Mouse (Mus musculus) cerebellum, adult 18-20 months (tissue): ENCODE results near the gene Xrcc3.

Experiments
- DNase-seq, 2 experiments: peaks; one replicate each; pipeline ENCODE4 v3.0.0; 2021

The Xrcc3 gene

DNA sequence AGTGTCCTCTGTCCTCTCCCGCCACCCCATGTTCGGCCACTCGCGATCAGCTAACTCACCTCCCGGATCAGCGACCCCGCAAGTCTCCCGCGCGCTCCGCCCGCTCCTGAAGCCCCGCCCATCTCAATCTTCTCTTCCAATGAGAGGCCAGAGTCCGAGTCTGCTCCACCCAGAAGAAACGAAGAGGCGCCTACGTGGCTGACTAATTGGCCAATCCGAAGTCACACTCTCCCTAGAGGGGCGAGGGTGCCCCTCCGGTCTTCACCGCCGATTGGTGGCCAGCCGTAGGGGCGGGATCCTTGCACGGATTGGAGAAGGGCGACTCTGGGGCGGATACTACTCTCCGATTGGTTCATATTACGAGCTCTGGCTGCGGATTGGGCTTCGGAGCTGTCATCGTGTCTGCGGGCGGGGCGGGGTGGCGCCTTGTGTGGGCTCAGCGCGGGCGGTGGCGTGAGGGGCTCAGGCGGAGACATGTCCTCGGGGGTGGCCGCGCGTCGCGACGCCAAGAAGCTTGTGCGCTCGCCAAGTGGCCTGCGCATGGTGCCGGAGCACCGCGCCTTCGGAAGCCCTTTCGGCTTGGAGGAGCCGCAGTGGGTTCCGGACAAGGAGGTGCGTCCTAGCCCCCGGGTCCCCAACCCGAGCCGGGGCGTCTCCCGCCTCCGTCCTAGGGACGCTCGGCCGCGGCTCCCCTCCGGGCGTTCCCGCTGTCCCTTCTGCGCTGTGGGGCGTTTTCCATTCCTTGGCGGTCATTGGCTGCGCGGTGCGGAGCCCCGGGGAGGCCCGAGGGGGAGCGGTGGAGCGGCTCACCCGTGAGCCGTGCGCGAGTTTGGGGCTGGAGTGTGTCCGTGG is at the start of gene Xrcc3, which contains the start of gene Zfyve21:
Xrcc3 (minus strand) TSS at position 108 of the 852 bp plus-strand sequence.
Zfyve21 (plus strand) TSS at position 405 of the 852 bp plus-strand sequence.
- DNase-seq, result peak; percentile 94 to 99

DNA sequence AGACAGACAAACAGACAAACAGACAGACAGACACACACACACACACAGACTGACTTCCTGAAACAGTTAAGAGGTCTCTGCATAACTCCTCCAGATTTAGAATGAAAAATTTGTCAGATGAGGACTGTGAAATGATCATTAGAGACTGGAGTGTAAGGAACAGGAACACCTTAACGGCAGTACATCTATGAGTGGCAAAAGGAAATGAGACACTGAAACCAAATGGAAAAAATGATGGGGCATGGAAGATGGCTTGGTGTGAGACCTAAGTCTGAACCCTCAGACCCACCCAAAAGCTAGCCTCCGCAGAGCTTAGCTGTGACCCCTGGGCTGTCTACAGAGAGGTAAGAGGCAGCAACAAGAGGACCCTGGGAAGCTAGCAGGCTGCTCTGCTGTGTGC is 41.8 kb upstream of the Xrcc3 start:
- no peak for DNase-seq

DNA sequence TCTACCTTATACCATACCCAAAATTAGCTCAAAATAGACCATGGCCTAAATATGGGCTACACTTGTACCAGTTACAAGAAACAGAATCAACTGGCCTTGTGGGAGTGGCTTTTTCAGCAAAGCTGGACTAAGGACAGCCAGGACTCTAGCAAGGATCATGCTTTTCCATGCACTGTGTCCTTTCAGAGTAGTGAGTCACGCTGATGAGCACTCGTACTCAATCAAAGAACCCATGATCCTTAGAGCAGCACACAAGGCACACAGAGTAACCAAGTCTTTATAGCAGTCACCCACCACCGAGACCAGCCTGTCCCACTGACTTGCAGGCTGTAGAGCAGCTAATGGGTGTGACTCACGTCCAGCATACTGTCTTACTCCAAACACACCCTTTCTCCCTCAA is 39.9 kb upstream of the Xrcc3 start:
- DNase-seq, result no peak

DNA sequence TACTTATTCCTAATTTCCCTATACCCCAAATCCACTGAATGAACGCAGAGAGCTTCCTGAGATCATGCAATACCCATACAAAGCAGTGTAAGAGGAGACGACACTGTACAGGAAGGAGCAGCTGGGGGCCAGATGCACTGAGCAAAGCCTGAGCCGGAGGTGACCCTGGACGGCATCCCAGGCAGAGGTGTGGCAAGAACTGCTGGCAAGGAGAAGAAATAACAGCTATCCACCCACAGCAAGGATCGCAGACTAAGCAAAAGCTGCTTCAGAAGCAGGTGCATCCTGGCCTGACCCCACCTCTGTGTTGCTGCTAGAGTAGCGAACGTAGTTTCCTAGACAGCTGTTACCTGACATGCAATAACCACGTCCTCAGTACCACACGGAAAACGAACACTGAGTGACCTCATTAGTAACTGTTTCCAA is 39.4 kb upstream of the Xrcc3 start:
- no peak for DNase-seq

DNA sequence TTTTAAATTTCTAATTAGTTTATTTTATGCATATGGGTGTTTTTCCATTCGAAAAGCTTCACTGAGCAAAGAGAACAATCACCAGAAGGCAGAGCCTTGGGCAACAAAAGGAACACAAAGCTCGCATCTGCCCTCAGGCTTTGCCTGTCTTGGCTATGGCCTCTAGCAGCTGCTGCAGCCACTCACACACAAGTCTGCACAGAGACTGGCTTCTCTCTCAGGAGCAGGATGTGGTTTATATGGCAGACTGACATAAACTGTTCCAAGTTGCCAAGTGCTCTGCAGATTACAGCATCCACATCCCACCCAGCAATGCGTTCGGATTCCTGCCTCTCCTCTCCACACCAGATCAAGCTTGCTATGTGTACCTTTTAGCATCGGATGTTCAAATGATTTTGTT is 38.1 kb upstream of the Xrcc3 start:
- no peak for DNase-seq

DNA sequence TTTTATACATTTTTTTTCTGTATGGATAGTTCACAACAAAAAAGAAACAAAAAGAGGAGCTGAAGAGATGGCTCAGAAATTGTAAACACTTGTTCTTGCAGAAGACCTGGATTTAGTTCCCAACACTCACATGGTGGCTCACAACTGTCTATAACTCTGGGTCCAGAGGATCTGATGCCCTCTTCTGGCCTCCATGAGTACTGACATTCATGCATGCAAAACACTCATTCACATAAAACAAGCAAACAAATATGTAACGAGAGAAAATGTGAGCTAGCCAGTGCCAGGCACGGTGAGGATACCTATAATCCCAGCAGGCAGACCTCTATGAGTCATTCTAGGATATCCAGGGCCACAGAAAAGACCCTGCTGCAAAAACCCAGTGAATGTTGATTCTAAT is 37.6 kb upstream of the Xrcc3 start:
- DNase-seq, result no peak

DNA sequence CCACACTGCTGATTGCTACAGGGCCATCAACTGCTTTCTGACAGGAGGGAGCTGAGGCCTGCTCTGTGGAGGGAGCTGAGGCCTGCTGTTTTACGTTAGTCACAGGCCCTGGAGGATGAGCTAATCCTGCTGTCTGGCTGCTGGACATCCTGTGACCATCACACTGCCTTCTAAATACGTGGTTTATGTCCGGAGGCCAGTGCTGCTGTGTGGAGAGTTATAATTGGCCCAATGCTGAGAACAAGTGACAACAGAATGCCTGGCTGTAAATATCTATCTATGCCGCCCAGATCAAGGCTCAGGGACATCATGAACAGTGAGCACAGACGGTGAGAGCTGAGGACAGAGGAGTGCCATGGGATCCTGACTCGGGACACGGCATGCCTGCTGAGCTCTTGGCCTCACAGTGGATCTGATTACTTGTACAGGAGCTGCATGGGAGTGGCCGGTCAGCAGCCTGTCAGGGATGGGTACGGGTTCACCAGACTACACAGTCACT is 34.7 kb upstream of the Xrcc3 start:
- peak; percentile 51 to 58 for DNase-seq

DNA sequence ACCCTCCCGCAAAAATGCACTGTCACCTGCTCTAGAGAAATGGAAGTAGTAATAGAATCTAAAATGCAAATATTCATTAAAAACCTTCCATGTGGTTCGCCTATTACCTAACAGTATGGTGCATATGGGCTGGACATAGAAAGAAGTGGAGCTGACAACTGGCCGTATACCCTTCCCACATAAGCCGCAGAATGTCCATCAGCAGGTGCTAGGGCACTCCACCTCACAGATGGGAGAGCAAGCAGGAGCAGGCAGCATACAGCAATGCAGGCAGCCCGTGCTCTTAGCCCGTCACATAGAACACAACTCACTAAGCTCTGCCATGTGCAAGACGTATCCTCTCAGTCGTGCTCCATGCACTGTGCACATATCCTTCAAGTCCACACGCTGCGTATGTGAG is 33.1 kb upstream of the Xrcc3 start:
- no peak for DNase-seq

DNA sequence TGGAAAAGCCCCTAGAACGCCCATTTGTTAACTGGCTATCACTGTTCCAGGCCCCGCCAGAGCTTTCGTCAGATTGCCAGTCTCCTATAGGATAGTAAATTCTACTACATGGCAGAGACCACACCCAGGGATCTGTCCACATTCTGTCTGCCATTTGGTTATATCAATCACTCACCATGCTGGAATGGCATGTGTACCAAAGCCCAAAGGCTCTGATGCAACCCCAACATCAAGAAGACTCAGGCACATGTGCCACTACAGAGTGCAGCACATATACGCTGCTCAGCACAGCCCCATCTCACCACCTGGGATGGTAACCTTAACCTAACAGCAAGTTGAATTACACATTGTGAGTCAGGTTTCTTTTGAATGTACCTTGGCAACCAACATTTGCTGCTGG is 32.3 kb upstream of the Xrcc3 start:
- DNase-seq, result no peak

DNA sequence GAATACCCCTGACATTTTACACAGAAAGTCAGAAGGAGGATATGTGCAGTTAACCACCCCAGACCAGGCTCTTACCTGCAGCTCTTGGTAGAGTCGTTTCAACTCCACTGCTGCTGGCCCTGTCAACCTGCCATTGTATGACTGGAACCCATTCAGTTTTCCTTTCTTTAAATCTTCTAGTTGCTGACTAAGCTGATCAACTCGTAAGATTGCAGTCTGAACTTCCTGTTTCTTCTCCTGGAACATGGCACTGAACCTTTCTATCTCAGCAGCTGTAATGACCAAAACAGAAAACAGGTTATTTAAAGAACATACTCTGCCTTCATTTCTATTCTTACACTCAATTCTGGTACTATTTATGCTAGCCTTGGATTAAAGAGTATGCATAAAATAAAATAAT is 29.8 kb upstream of the Xrcc3 start:
- no peak for DNase-seq

DNA sequence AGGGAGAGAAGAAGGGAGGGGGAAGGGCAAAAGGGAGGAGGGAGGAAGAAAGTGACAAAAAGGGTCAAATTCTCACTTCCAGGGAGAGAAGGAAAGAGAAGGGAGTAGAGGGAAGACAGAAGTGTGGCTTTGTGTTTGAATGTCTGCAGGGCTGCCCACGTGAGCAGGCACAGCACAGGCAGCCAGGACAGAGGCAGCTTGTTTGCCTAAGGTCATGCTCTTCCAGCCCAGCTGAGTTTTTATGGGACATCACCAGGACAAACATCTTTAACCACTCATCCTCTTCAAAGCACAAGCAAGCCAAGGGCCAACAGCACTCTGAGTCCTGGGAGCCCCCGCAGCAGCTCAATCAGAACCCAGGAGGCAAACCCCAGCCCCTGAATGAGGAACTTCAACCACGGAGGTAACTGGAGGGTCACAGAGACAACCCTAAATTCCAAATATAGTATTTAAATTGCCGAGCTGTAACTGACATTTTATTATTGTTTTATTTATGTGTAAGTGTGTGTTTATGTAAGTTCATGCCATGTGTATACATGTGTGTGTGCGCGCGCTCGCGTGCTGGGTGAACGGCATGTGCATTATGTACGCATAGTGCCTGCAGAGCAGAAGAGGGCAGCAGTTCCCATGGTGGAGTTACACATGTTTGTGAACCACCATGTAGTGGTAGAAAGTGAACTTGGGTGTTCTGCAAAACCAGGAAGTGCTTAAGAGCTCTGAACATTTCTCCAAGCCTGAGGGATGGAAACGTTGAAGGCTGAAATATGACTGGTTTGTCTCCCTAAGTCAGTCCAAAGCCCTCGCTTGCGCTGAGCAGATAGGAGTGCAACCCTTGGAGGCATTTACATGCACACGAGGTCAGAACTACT is 29.1 kb upstream of the Xrcc3 start:
- DNase-seq, result no peak

DNA sequence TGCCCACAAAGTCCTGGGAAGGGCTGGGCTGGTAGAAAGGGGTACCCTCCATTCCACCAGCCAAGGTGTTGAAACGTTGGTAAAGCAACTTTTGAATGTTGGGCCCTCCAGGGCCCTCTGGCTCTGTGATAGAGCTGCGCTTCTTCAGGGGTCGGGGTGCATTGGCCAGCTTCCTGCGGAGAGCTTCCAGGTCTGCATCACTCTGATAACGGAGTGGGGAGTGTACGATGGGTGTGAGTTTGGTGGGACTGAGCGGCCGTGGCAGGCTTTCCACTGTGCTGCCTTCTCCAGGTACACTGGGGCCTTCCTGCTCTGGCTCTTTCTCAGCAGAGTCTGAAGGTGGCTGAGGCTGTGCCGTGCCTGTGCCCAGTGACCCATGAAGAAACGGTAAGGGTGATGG is 19.8 kb upstream of the Xrcc3 start:
- DNase-seq, result no peak

DNA sequence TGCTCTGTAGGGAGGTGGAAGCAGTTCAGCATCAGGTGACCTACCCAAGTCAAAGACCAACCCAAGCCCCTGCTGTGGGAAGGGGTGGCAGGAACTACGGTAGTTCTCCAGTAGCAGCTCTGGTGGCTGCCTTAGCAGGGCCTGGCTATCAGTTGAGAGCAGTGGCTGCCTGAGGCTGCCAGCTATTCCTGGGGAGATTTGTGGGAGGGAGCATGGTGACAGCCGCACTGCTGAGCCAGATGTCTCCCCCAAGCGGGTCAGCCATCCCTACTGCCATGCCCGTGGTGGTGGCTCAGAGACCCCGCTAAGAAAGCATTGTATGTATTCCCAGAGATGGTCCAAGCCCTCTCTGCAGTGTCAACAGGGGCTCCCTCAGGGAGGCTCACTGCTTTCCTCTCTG is 19.0 kb upstream of the Xrcc3 start:
- no peak for DNase-seq

DNA sequence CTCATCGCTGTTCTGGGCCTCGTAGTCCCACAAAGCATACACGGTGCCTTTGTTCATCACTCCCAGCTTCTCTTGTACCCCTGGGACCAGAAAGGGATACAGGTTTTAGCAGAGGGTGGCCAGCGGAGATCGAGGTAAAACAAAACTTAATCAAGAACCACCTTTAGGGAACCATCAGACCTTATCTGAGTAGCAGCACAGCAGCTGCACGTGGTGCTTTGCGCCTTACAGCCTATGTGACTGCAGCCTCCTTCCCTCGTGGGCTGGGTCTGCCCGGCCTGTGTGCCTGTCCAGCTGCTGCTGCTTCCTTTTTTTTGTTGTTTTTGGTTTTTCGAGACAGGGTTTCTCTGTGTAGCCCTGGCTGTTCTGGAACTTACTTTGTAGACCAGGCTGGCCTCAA is 16.7 kb upstream of the Xrcc3 start:
- no peak for DNase-seq

DNA sequence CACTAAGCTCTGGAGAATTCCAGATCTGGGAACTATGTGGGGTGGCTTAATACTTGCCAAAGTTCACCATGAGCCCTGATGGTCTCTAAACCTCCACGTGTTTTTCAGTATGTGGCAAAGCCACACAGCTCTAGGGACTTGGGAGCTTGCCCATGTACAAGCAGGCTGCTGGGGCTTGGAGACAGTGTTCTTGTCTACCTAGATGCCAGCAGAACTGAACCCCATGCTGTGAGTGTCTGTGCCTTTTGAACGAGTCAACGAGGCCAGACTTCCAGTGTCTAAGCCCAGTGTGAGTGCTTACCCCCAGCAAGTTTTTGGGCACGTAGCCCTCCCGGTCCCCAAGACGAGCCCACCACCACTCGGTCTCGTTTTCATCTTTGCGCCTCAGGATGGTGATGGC is 16.3 kb upstream of the Xrcc3 start:
- peak; percentile 55 to 76 for DNase-seq

DNA sequence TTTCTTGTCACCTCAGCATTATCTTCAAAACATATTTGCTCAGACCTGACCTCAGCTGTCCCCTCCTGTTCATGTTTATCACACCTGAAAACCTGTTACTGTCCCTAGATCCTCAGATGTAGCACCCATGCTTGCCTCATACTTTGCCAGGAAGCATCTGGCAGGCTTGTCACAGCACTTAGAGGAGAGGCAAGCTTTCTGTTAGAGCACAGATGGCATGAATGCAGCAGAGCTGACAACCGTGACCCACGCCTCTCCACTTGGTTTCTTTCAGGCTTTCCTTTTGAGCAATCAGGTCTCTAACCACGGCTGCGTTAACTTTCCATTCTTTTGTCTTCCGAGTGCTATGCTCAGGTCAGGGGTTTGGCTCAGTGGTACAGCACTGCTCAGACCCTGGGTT is 15.8 kb upstream of the Xrcc3 start:
- no peak for DNase-seq

DNA sequence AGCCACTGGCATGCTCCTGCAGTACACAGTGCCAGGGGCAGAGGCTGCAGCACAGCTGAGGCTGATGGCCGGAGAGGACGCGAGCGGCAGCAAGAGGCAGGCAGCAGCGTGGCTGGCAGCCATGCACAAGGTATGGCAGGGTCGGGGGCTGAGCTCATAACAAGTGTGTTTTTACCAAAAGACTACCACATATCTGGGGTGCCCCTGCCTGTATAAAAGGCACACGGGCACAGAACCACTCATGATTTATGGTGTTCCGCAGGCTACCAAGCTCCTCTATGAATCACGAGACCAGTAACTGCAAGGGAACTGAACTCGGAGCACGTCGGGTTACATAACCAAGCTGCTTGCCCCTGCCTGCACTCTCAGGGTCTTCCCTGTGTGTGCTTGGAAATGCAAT is 13.9 kb upstream of the Xrcc3 start:
- DNase-seq, result no peak

DNA sequence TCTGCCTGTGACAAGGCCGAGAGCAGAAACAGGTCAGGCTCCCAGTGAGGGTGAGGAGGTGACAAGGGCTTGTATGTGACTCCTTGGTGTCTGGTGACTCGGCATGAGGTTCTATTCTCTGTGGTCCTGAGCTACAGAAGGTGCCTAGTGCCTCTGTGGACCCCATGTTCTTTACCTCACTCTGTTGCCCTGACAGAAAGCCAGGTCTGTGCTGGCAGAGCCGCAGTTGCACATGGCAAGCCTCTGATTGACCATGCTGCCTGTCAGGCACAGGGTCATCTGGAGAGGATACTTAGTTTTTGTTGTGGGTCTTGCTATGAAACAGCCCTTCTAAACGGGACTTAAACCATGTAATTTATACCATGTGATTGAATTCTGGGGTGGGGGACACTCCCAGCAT is 8.3 kb upstream of the Xrcc3 start:
- DNase-seq, result peak; percentile 43 to 49

DNA sequence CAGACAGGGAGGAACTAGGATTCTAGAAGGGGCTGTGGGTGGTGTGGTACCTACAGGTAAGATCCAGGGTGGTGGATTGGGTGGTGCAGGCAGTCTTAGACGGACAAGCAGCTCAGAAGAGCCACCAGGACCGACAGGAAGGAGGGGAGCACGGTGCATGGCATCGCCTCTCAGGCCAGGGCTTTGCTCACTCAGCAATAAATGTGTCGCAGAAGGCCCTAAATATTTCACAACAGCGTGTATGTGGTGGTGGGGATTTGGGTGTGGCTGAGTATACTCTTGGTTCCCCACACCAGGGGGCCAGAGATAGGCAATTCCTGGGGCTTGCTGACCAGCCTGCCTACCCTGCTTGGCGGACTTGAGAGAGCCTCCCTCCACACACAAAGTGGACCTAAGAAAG is 7.0 kb upstream of the Xrcc3 start:
- no peak for DNase-seq

DNA sequence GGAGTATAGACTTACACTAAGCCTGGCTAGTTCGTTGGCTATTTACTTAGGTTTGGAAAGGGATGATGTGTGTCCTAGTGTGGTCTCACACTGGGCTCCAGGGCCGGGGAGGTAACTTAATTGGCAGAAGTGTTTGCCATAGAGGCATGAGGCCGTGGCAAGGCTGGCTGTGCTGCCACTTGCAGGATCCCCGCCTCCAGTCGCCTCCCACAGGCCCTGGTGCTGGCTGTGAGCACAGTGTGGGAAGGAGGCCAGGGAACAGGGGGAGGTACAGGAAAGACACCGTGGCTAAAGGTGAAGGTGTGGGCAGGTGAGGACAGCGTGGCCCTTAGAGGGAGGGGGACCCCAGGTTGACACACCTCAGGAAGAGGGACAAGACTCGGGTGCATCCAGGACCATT is 6.3 kb upstream of the Xrcc3 start:
- peak; percentile 47 for DNase-seq

DNA sequence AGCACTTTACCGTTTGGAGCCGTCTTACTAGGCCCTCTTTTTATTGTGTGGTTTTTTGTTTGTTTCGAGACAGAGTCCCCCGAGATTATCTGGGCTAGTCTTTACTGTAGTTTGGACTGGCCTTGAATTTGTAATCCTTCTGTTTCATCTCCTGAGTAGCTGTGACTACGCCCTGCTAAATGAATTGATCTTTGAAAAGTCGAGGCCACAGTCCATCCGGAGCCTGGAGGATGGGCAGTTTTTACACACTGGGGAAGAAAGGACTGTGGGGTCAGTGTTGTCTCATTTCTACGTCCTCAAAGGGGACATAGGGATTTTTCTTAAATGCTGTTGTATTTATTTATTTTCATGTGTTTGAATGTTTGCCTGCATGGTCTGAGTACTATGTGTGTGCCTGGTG is 4.3 kb upstream of the Xrcc3 start:
- DNase-seq, result no peak

DNA sequence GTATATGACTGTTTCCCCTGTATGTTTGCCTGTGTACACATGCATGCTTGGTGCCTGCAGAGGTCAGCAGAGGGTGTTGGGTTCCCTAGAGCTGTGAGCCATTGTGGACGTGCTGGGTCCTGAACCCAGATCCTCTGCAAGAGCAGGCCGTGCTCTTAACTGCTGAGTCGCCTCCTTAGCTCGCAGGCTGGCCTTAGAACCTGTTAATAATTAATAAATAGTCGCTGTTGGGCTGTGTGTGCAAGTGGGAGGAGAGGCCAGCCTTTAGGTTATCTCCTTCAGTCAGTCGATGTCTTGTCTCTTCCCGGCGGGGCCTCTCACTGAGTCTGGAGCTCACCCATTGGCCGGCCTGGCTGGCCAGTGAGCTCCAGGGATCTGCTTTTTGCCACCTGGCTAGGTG is 3.3 kb upstream of the Xrcc3 start:
- no peak for DNase-seq

DNA sequence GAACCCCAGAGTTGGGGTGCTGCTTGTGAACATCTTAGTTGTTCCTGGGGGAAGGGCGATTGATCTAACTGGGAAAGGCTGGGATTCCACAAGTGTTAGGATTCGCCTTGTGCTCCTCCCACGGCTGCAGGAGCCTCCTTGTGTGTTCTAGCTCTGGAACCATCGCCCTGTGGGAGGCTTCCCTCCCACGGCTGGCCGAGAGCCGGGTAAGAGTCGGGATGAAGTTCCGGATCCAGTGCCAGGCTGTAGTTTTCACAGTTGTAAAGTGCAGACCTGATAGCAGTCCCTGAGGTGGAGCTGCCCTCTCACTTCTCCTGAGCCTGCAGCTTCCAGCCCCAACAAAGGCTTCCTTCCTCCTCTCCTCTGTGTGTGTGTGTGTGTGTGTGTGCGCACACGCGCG is 2.9 kb upstream of the Xrcc3 start:
- no peak for DNase-seq
